Comparison of ENCODE assay signal across 14 mouse cellular contexts in genomic region chr6:137646726-137647125, GRCm38 (mm10). TPM values are rescaled to one million over a fixed set of nuclear protein-coding genes. Genes with fewer than 3 reads are reported as not detected.
DNase-seq lines count a peak whose midpoint lies in the region; ATAC-seq lines count a peak whose summit lies in the region.
"Had no signal": no experiment of that assay in that cellular context is flagged by ENCODE, and none has a peak within 500 bp of the region (broad histone marks: within the 10 kb centered on the region; RNA-seq: fewer than 3 reads in every experiment).

No protein-coding gene starts in this region.

- H3K9ac ChIP-seq in heart, embryonic 15.5 days, result no peak overlapping the region
- H3K9ac ChIP-seq in heart, embryonic 11.5 days (ENCODE audit: low read depth, low read length), result no peak overlapping the region
- no peak overlapping the region for H3K9ac ChIP-seq in midbrain, embryonic 15.5 days
- no peak overlapping the region for H3K9ac ChIP-seq in midbrain, embryonic 11.5 days (ENCODE audit: low read length)
- no peak overlapping the region for H3K9ac ChIP-seq in embryonic facial prominence, embryonic 12.5 days
- H3K9ac ChIP-seq: stomach, embryonic 15.5 days had no signal

- ATAC-seq in heart, embryonic 15.5 days (replicated peaks; ENCODE audit: insufficient number of reproducible peaks, insufficient read depth, low FRiP score, low read depth), result no peak
- no peak for ATAC-seq in heart, embryonic 11.5 days (replicated peaks; ENCODE audit: insufficient number of reproducible peaks, low FRiP score, low TSS enrichment)
- ATAC-seq in midbrain, embryonic 15.5 days (replicated peaks), result no peak
- ATAC-seq in midbrain, embryonic 11.5 days (ENCODE audit: low FRiP score), result no peak
- ATAC-seq in embryonic facial prominence, embryonic 12.5 days (ENCODE audit: insufficient number of reproducible peaks, insufficient read depth, low FRiP score, low TSS enrichment), result no peak

- no peak overlapping the region for H3K27ac ChIP-seq in heart, embryonic 15.5 days
- no peak overlapping the region for H3K27ac ChIP-seq in heart, embryonic 11.5 days (ENCODE audit: low read depth, low read length)
- no peak overlapping the region for H3K27ac ChIP-seq in midbrain, embryonic 15.5 days
- H3K27ac ChIP-seq in midbrain, embryonic 11.5 days (ENCODE audit: low read depth, low read length), result no peak overlapping the region
- H3K27ac ChIP-seq in embryonic facial prominence, embryonic 12.5 days, result no peak overlapping the region
- H3K27ac ChIP-seq: hindbrain, embryonic 10.5 days; left cerebral cortex, adult 2 months; macrophage; stomach, embryonic 15.5 days had no signal

- WGBS in heart, embryonic 15.5 days, result 66% methylated on average over 2 of the region's 2 CpGs
- 78% methylated on average over 2 of the region's 2 CpGs for WGBS in heart, embryonic 11.5 days (ENCODE audit: insufficient replicate concordance)
- WGBS in midbrain, embryonic 15.5 days, result 84% methylated on average over 2 of the region's 2 CpGs
- WGBS in midbrain, embryonic 11.5 days, result 77% methylated on average over 2 of the region's 2 CpGs
- 70% methylated on average over 2 of the region's 2 CpGs for WGBS in embryonic facial prominence, embryonic 12.5 days

- H3K9me3 ChIP-seq in heart, embryonic 15.5 days (replicated peaks), result no peaks in the 10 kb centered on the region
- no peaks in the 10 kb centered on the region for H3K9me3 ChIP-seq in heart, embryonic 11.5 days (replicated peaks; ENCODE audit: control insufficient read depth, low read length)
- H3K9me3 ChIP-seq in midbrain, embryonic 15.5 days, result no peaks in the 10 kb centered on the region
- H3K9me3 ChIP-seq in midbrain, embryonic 11.5 days (ENCODE audit: control insufficient read depth, low read length), result no peaks in the 10 kb centered on the region
- no peaks in the 10 kb centered on the region for H3K9me3 ChIP-seq in embryonic facial prominence, embryonic 12.5 days
- H3K9me3 ChIP-seq: hindbrain, embryonic 10.5 days; stomach, embryonic 15.5 days had no signal

- H3K4me1 ChIP-seq in heart, embryonic 15.5 days (replicated peaks), result peaks cover 3% of the 10 kb centered on the region; the same call in 1 of the 2 replicates
- H3K4me1 ChIP-seq in heart, embryonic 11.5 days (ENCODE audit: control insufficient read depth, insufficient read depth, low read length), result no peaks in the 10 kb centered on the region
- peaks cover 14% of the 10 kb centered on the region for H3K4me1 ChIP-seq in midbrain, embryonic 15.5 days
- peaks cover 6% of the 10 kb centered on the region; the same call in 1 of the 2 replicates for H3K4me1 ChIP-seq in midbrain, embryonic 11.5 days (ENCODE audit: control insufficient read depth, insufficient read depth, low read length)
- H3K4me1 ChIP-seq in embryonic facial prominence, embryonic 12.5 days, result no peaks in the 10 kb centered on the region

- no peaks in the 10 kb centered on the region for H3K27me3 ChIP-seq in heart, embryonic 15.5 days
- H3K27me3 ChIP-seq in heart, embryonic 11.5 days (ENCODE audit: control insufficient read depth, insufficient read depth, low read length), result no peaks in the 10 kb centered on the region
- peaks cover 6% of the 10 kb centered on the region for H3K27me3 ChIP-seq in midbrain, embryonic 15.5 days (replicated peaks)
- H3K27me3 ChIP-seq in midbrain, embryonic 11.5 days (ENCODE audit: control insufficient read depth, insufficient read depth, low read length), result peaks cover 8% of the 10 kb centered on the region
- H3K27me3 ChIP-seq in embryonic facial prominence, embryonic 12.5 days, result peaks cover 7% of the 10 kb centered on the region; the same call in 1 of the 2 replicates
- H3K27me3 ChIP-seq: stomach, embryonic 15.5 days had no signal

- H3K36me3 ChIP-seq in heart, embryonic 15.5 days, result no peaks in the 10 kb centered on the region
- no peaks in the 10 kb centered on the region; the same call in 1 of the 2 replicates for H3K36me3 ChIP-seq in heart, embryonic 11.5 days (ENCODE audit: control insufficient read depth, insufficient read depth, low read length)
- no peaks in the 10 kb centered on the region for H3K36me3 ChIP-seq in midbrain, embryonic 15.5 days (replicated peaks)
- H3K36me3 ChIP-seq in midbrain, embryonic 11.5 days (ENCODE audit: control insufficient read depth, insufficient read depth, low read length), result no peaks in the 10 kb centered on the region
- no peaks in the 10 kb centered on the region for H3K36me3 ChIP-seq in embryonic facial prominence, embryonic 12.5 days
- H3K36me3 ChIP-seq: hindbrain, embryonic 10.5 days; stomach, embryonic 15.5 days had no signal

- no peak for DNase-seq in midbrain, embryonic 11.5 days (ENCODE audit: low spot score, missing footprints)
- peak; percentile 44 for DNase-seq in skeletal muscle tissue, adult 2 months (ENCODE audit: low read depth, low spot score)
- no peak for DNase-seq in right cerebral cortex, postnatal 4 days
- DNase-seq: cerebellum, adult 11 months; kidney, adult 18-20 months; right cerebral cortex, postnatal 25 days had no signal

- peak overlapping the region; percentile 94; the same call in 1 of the 2 replicates for H3K4me3 ChIP-seq in heart, embryonic 15.5 days
- H3K4me3 ChIP-seq in heart, embryonic 11.5 days (ENCODE audit: low read depth, low read length), result no peak overlapping the region
- no peak overlapping the region for H3K4me3 ChIP-seq in midbrain, embryonic 15.5 days
- no peak overlapping the region for H3K4me3 ChIP-seq in midbrain, embryonic 11.5 days (ENCODE audit: low read depth, low read length)
- H3K4me3 ChIP-seq in embryonic facial prominence, embryonic 12.5 days, result 0 out of 2 replicates have a peak overlapping the region, but pooled peaks have one; percentile 72
- H3K4me3 ChIP-seq: hindbrain, embryonic 10.5 days had no signal

- H3K4me2 ChIP-seq in heart, embryonic 15.5 days, result peak overlapping the region; percentile 98
- H3K4me2 ChIP-seq in heart, embryonic 11.5 days, result no peak overlapping the region
- peak overlapping the region; percentile 79; the same call in 1 of the 2 replicates for H3K4me2 ChIP-seq in midbrain, embryonic 15.5 days
- H3K4me2 ChIP-seq in midbrain, embryonic 11.5 days, result no peak overlapping the region
- peak overlapping the region; percentile 95 for H3K4me2 ChIP-seq in embryonic facial prominence, embryonic 12.5 days (replicated peaks)

RNA-seq across cellular contexts. Expression of gene Eps8, which starts 8.0 kb away (rescaled TPM):
- 25.0 and 33.3 TPM in 2 replicates for polyA plus RNA-seq in heart, embryonic 15.5 days (2015; fragmentation: Nextera tagmentation; extraction: Ambion mirVana)
- polyA plus RNA-seq in heart, embryonic 11.5 days (2014; fragmentation: Nextera tagmentation; extraction: Ambion mirVana), result 18.7 TPM in 2 replicates
- 25.1 and 25.8 TPM in 2 replicates for polyA plus RNA-seq in midbrain, embryonic 15.5 days (2015; fragmentation: Nextera tagmentation; extraction: Ambion mirVana)
- 6.7 and 6.8 TPM in 2 replicates for polyA plus RNA-seq in midbrain, embryonic 11.5 days (2014; fragmentation: Nextera tagmentation; extraction: Ambion mirVana)
- 22.3 and 24.0 TPM in 2 replicates for polyA plus RNA-seq in embryonic facial prominence, embryonic 12.5 days (2016; fragmentation: Nextera tagmentation; extraction: Ambion mirVana)

Comparison
In these comparisons a context has a peak if more than half of its experiments do, and no peak if none do; other contexts are left out.
1. H3K4me2 ChIP-seq: peak in heart, embryonic 15.5 days (single experiment), midbrain, embryonic 15.5 days (single experiment) and embryonic facial prominence, embryonic 12.5 days (single experiment); none in heart, embryonic 11.5 days (single experiment) and midbrain, embryonic 11.5 days (single experiment).
2. H3K4me3 ChIP-seq: peak in heart, embryonic 15.5 days (single experiment) and embryonic facial prominence, embryonic 12.5 days (single experiment); none in heart, embryonic 11.5 days (single experiment), midbrain, embryonic 15.5 days (single experiment) and midbrain, embryonic 11.5 days (single experiment).